Mouse (Mus musculus) liver, embryonic 14.5 days (tissue): Measurements from ENCODE around the gene Hist1h2ab. TPM values are rescaled to one million over a fixed set of nuclear protein-coding genes. Genes with fewer than 3 reads are reported as not detected.
"Not testable (repeated sequence)": the region's sequence is repeated elsewhere in the genome, so short reads cannot be mapped to it uniquely, and the experiment has no call there.

Experiments used
- ATAC-seq: fragments of 200-750 bp; cut with Nextera tagmentation; 2 replicates; pipeline ENCODE4 v1.8.0; 2017; ENCODE audit warnings: moderate number of reproducible peaks, mild to moderate bottlenecking, moderate library complexity; ENCODE audit not compliant: insufficient read depth
- DNase-seq, 3 experiments: peaks; one replicate each; pipeline ENCODE4 v3.0.0-alpha.2; 2012 to 2013; ENCODE audit warnings: low read depth in 3 of 3, low spot score in 3 of 3
- H3K27ac ChIP-seq: fragments of 300-500 bp; sonication (generic); 2 replicates; pipeline ENCODE4 v1.5.1; 2014; ENCODE audit warnings: moderate library complexity, mild to moderate bottlenecking, control low read depth, inconsistent platforms
- H3K27me3 ChIP-seq: fragments of 300-500 bp; sonication (generic); 2 replicates; pipeline ENCODE4 v1.6.1; 2014; ENCODE audit warnings: mild to moderate bottlenecking, low read length, moderate library complexity; ENCODE audit not compliant: control insufficient read depth, insufficient read depth
- H3K36me3 ChIP-seq: fragments of 300-500 bp; sonication (generic); replicated peaks from 2 replicates; pipeline ENCODE4 v1.6.1; 2014; ENCODE audit warnings: low read depth; ENCODE audit not compliant: control insufficient read depth, insufficient read depth
- H3K4me1 ChIP-seq, 2 experiments: fragments of 200-500 bp in 1 of 2; fragments of 300-500 bp in 1 of 2; sonication (generic) in 1 of 2; replicated peaks; 2 replicates each; pipeline ENCODE4 v1.6.1; 2012 to 2014; ENCODE audit warnings: antibody characterized with exemption in 1 of 2, inconsistent platforms in 1 of 2, low read length in 1 of 2; ENCODE audit not compliant: control insufficient read depth in 2 of 2, insufficient read depth in 2 of 2
- H3K4me2 ChIP-seq: fragments of 300-500 bp; sonication (generic); 2 replicates; pipeline ENCODE4 v1.6.1; 2014; ENCODE audit warnings: low read depth, mild to moderate bottlenecking, control low read depth, moderate library complexity
- H3K4me3 ChIP-seq, 2 experiments: fragments of 200-500 bp in 1 of 2; fragments of 300-500 bp in 1 of 2; sonication (generic) in 1 of 2; 2 replicates each; pipeline ENCODE4 v1.5.1; 2012 to 2014; ENCODE audit warnings: low read depth in 2 of 2, low read length in 2 of 2, mild to moderate bottlenecking in 2 of 2, control low read depth in 1 of 2, inconsistent platforms in 1 of 2, moderate library complexity in 1 of 2; ENCODE audit not compliant: insufficient read depth in 1 of 2
- H3K9ac ChIP-seq: fragments of 300-500 bp; sonication (generic); replicated peaks from 2 replicates; pipeline ENCODE4 v1.6.1; 2014; ENCODE audit warnings: mild to moderate bottlenecking, control low read depth, moderate library complexity
- H3K9me3 ChIP-seq: fragments of 300-500 bp; sonication (generic); 2 replicates; pipeline ENCODE4 v1.6.1; 2016; ENCODE audit warnings: low read length, mixed read lengths; ENCODE audit not compliant: control insufficient read depth
- CTCF ChIP-seq: IDR thresholded peaks from 2 replicates; pipeline ENCODE4 v1.5.1; 2016; ENCODE audit warnings: antibody characterized with exemption, low read depth, control low read depth
- EP300 ChIP-seq: IDR thresholded peaks from 2 replicates; pipeline ENCODE4 v1.6.1; 2016; ENCODE audit warnings: antibody characterized with exemption, low read depth
- WGBS: fragments of 180-500 bp; shearing (Covaris S2); extraction: QIAGEN DNeasy Blood & Tissue Kit; methylation state at CpG from one replicate; pipeline ENCODE4 v1.1.7; 2014; ENCODE audit not compliant: insufficient replicate concordance; 5-methylcytosine and 5-hydroxymethylcytosine counted together
- polyA plus RNA-seq, 2 experiments: library from polyadenylated mRNA; depleted of rRNA in 1 of 2; stranded (reverse) in 1 of 2; unstranded in 1 of 2; fragments of >200 nt; fragmentation: Nextera tagmentation in 1 of 2; extraction: Ambion mirVana in 1 of 2; gene quantifications; 2 replicates each; pipeline versions ENCODE4 v1.2.1 to v1.2.3; 2012 to 2014

Hist1h2ab gene
- polyA plus RNA-seq, 2 experiments = 45.3 to 74.8 TPM

DNA sequence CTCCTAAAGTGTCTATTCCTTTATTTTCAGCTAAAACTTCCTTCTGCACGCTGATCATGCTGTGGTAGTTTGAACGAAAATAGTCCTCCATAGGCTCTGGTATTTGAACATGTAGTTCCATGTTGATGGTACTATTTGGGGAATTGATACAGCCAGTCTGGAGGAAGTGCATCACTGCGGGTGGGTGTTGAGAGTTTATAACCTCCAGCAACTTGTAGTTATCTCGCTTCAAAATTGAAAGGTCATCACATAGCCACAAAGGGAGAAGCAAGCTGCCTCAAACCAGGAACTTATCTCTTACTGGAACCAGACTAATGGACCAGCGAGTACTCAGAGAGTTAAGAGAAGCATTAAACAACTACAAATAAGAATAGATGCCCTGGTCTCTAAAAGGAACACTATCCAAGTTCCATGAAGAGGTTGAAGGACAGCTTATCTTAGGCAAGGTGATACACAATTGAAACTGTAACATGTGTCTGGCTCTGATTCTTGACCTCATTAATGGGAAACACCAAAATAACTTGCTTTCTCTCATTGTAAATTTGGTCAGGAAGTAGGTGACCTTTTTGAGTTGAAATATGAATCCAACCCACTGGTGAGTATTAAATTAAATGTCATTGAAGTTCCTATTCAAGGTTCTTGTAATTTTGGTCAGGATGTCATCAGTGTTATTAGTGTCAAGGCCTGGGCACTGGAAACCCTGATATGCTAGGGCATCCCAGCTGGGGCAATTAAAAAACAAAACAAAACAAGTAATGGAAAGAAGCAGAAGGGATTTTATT lies 34.5 kb upstream of the Hist1h2ab start:
- Histone ChIP-seq H3K27me3 (no peaks in the 10 kb centered on the region; the same call in 1 of the 2 replicates), H3K36me3 (no peaks in the 10 kb centered on the region), H3K4me1 (peaks cover 0 to 2% of the 10 kb centered on the region in 2 experiments; a peak in 2 of 4 replicates), H3K4me3 (no peak overlapping the region), H3K9me3 (no peaks in the 10 kb centered on the region), H3K9ac (no peak overlapping the region), H3K4me2 (no peak overlapping the region), H3K27ac (no peak overlapping the region)
- TF ChIP-seq CTCF (no peak), EP300 (no peak)
- DNase-seq = no peak
- ATAC-seq = no peak
- WGBS = 26% methylated on average over 5 of the region's 5 CpGs

DNA sequence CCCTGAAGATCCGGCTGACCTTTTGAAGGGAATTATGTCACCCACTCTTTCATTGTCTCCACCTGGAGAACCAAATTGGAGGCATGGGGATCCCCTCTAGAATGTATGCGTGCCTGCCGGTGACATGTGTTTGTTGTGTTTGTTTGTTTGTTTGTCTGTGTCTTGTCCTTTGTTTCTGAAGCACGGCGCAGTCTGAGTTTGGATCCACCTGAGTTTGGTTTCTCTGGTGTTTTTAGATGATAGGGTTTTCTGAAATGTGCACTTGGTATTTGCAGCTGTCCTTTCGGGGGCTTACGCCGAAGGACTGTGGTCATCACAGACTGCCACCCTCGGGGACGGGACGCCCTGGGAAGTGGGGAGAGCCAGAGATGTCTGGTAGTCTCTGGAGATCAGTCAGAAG lies 33.8 kb upstream of the Hist1h2ab start:
- Histone ChIP-seq H3K27me3 (no peaks in the 10 kb centered on the region; the same call in 1 of the 2 replicates), H3K4me3 (no peak overlapping the region), H3K27ac (no peak overlapping the region), H3K9me3 (no peaks in the 10 kb centered on the region), H3K4me1 (peaks cover 0 to 2% of the 10 kb centered on the region in 2 experiments; a peak in 2 of 4 replicates), H3K9ac (no peak overlapping the region), H3K36me3 (no peaks in the 10 kb centered on the region), H3K4me2 (no peak overlapping the region)
- WGBS = 42% methylated on average over 11 of the region's 11 CpGs
- ATAC-seq (no peak), DNase-seq (no peak)
- TF ChIP-seq EP300 (no peak), CTCF (no peak)

DNA sequence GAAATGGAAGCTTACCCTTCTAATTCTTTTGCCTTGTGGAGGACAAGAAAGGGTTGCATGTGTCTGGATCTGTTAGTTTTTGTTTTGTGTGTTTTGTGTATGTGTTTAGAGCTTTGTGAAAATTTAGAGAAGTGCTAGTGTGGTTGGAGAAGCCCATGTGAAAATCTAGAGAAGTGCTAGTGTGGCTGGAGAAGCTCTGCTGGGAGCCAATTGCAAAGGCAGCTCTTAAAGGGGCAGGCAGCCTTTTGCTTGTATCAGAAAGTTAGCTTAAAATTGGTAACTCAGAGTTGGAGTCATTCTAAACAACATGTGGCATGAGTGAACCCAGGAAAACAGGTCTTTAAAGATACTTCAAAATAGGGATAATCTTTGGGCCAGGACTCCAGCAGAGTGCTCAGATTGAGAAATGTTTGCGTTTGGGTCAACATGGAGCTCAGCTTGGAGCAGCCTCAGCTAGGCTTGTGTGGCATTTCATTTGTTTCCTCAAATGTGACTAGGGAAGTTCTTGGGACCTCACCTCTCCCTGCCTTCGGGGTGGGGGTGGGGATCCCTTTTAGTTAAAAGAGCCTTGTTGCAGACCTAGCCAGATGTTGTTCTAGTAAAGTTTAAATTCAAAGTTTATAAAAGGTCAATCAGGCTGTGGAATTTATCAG lies 33.2 kb upstream of the Hist1h2ab start:
- WGBS = 14% methylated on average over 2 of the region's 2 CpGs
- H3K4me2 ChIP-seq, ATAC-seq, H3K27ac ChIP-seq, H3K4me1 ChIP-seq, H3K27me3 ChIP-seq, H3K4me3 ChIP-seq, DNase-seq, H3K9me3 ChIP-seq, H3K36me3 ChIP-seq, H3K9ac ChIP-seq: not testable (repeated sequence)

DNA sequence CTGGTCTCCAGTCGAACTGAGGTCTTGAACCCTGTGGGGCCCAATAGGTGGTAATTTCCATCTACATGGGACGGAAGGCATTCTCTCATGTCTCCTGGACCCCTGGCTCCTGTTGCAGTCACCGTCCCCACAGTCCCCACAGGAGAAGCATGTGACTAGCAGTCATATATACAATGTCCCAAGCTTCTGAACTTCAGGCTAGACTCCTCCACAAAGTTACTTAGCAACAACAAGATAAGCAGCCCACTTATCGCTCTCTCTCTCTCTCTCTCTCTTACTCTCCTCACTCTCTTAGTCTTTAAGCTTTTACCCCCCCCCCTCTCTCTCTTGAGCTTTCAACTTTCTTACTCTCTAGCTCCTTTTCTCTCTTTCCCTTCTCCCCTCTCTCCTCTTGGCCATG lies 26.7 kb upstream of the Hist1h2ab start:
- Histone ChIP-seq H3K4me1 (peaks cover 15 to 29% of the 10 kb centered on the region in 2 experiments), H3K27me3 (no peaks in the 10 kb centered on the region), H3K27ac (no peak overlapping the region), H3K9me3 (no peaks in the 10 kb centered on the region), H3K4me3 (no peak overlapping the region), H3K4me2 (no peak overlapping the region), H3K9ac (no peak overlapping the region), H3K36me3 (no peaks in the 10 kb centered on the region)
- no peak for DNase-seq
- no peak for TF ChIP-seq CTCF
- TF ChIP-seq EP300 = no peak
- ATAC-seq = peak; percentile 69; the same call in 1 of the 2 replicates
- WGBS = 44% methylated on average over 4 of the region's 4 CpGs

DNA sequence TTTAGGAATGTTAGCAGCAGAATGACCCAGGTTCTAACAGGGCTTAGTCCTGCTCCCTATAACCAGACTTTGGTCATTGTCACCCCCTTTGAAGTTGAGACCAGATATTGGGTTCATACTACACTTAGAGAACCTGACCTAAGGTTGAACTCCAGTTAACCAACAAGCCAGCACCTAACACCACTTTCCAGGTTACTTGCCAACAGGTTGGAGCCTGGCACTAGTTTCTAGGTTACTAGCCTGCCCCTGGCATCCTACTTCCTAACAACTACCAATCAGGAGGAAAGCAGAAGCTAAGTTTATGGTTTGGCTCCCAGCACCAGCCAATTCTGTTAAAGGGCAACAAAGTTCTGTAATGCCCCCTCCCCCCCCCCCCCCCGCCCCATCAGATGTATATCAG lies 25.7 kb upstream of the Hist1h2ab start:
- no peak overlapping the region for H3K4me2 ChIP-seq
- H3K27ac ChIP-seq = no peak overlapping the region
- no peak for ATAC-seq
- H3K4me1 ChIP-seq = peaks cover 15 to 33% of the 10 kb centered on the region in 2 experiments
- TF ChIP-seq CTCF = no peak
- TF ChIP-seq EP300 = no peak
- 33% methylated on average over 1 of the region's 1 CpGs for WGBS
- no peak for DNase-seq
- no peak overlapping the region for H3K4me3 ChIP-seq
- H3K9me3 ChIP-seq = no peaks in the 10 kb centered on the region
- no peaks in the 10 kb centered on the region for H3K27me3 ChIP-seq
- no peak overlapping the region for H3K9ac ChIP-seq
- no peaks in the 10 kb centered on the region for H3K36me3 ChIP-seq
